Mouse (Mus musculus): Measurements from ENCODE around the gene Mcm3ap. TPM values are rescaled to one million over a fixed set of nuclear protein-coding genes. Genes with fewer than 3 reads are reported as not detected.
A peak's percentile ranks its signal among the peaks of the same experiment; 100 is the strongest.

Gene Mcm3ap
- total and polyA plus RNA-seq, 3 experiments: 14.7 to 24.9 (median 21.4) TPM

DNA sequence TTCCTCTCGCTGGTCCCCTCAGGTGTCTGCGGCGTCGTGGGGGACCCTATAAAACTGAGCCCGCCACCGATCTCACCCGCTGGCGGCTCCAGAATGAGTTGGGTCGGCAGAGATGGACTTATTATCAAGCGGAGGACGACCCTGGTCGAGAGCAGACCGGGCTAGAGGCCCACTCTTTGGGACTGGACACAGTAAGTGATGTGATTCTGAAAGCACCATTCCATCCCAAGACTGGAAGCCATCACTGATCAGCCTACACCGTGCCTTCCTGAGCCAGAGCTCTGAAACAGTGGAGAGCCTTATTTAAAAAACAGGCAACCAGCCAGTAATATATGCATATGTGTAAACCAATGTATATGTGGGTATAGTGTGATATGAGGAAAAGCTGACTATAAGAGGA, 63.1 kb downstream of the Mcm3ap start:
- intact Hi-C loops (cut with DNase I): loop anchor here (5.0 kb wide), 1 partner anchor 65 kb away; the partner anchor contains the start of genes Mcm3ap and Ybey
- no peaks in the 10 kb centered on the region for H3K36me3 ChIP-seq (ENCODE audit: control insufficient read depth, insufficient read depth, low read length)
- 4% methylated on average over 14 of the region's 14 CpGs for WGBS
- H3K27me3 ChIP-seq (ENCODE audit: control insufficient read depth, insufficient read depth, low read length): no peaks in the 10 kb centered on the region
- H3K27ac ChIP-seq: peak overlapping the region; percentile 56
- DNase-seq: no peak
- H3K4me3 ChIP-seq: peak overlapping the region; percentile 68
- TF ChIP-seq CTCF (IDR thresholded peaks at IDR 0.05): no peak
- no peak for TF ChIP-seq POLR2A (IDR thresholded peaks at IDR 0.05; ENCODE audit: insufficient read depth, low read depth, low read length)
- TF ChIP-seq EP300 (IDR thresholded peaks at IDR 0.05; ENCODE audit: insufficient read depth, low read depth, low read length): no peak
- H3K4me1 ChIP-seq (ENCODE audit: control insufficient read depth, insufficient read depth, low read length): peaks cover 5% of the 10 kb centered on the region
- H3K79me2 ChIP-seq (replicated peaks; ENCODE audit: control insufficient read depth, insufficient read depth, low read length): no peaks in the 10 kb centered on the region
- H3K9ac ChIP-seq (ENCODE audit: low read depth, low read length): peak overlapping the region; percentile 75

DNA sequence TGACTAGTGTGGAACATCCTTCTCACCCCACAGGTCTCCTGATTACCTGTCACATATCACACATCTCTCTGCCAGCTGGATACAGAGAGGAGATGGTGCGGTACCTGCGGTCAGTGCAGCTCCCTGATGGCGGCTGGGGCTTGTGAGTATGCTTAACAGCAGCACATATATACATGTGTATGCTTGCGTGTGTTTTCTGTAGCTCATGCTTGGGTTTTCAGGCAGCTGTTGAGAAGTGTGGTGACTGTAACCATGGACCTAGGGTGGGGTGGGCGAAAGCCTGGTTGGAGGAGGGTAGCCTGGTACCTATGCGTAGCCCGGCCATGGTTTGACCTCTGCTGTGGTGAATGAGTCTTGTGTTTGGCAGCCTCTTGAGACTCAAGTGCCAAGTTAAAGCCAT, 66.8 kb downstream of the Mcm3ap start:
- no peak overlapping the region for H3K27ac ChIP-seq
- H3K9ac ChIP-seq (ENCODE audit: low read depth, low read length): no peak overlapping the region
- intact Hi-C loops (cut with DNase I): no loop called here
- peak in 1 of 2 experiments; percentile 11 for DNase-seq
- whole genome bisulfite sequencing: 94% methylated on average over 7 of the region's 7 CpGs
- H3K4me1 ChIP-seq (ENCODE audit: control insufficient read depth, insufficient read depth, low read length): peaks cover 3% of the 10 kb centered on the region
- no peak for TF ChIP-seq POLR2A (IDR thresholded peaks at IDR 0.05; ENCODE audit: insufficient read depth, low read depth, low read length)
- TF ChIP-seq CTCF (IDR thresholded peaks at IDR 0.05): no peak
- TF ChIP-seq EP300 (IDR thresholded peaks at IDR 0.05; ENCODE audit: insufficient read depth, low read depth, low read length): no peak
- H3K4me3 ChIP-seq: no peak overlapping the region
- H3K36me3 ChIP-seq (ENCODE audit: control insufficient read depth, insufficient read depth, low read length): no peaks in the 10 kb centered on the region
- no peaks in the 10 kb centered on the region for H3K79me2 ChIP-seq (replicated peaks; ENCODE audit: control insufficient read depth, insufficient read depth, low read length)
- no peaks in the 10 kb centered on the region for H3K27me3 ChIP-seq (ENCODE audit: control insufficient read depth, insufficient read depth, low read length)

DNA sequence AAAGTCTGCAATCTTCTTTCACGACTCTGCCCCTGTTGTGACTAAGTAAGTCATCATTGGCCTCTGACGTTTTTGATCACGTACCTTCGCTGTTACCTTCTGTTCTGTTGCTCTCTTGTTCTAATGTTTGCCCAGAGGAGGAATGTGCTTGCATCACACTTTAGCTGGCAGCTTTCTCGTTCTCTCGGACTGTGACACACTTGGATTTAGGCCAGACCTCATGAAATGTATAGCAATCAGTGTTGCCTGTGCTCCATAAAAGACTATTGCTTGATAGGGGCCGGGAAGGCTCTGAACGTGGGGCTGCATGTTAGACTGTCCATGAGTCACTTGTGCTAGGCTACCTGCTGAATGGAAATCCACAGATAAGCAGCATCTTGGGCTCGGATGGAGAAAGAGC, 68.9 kb downstream of the Mcm3ap start:
- 61% methylated on average over 9 of the region's 9 CpGs for WGBS
- H3K9ac ChIP-seq (ENCODE audit: low read depth, low read length): no peak overlapping the region

DNA sequence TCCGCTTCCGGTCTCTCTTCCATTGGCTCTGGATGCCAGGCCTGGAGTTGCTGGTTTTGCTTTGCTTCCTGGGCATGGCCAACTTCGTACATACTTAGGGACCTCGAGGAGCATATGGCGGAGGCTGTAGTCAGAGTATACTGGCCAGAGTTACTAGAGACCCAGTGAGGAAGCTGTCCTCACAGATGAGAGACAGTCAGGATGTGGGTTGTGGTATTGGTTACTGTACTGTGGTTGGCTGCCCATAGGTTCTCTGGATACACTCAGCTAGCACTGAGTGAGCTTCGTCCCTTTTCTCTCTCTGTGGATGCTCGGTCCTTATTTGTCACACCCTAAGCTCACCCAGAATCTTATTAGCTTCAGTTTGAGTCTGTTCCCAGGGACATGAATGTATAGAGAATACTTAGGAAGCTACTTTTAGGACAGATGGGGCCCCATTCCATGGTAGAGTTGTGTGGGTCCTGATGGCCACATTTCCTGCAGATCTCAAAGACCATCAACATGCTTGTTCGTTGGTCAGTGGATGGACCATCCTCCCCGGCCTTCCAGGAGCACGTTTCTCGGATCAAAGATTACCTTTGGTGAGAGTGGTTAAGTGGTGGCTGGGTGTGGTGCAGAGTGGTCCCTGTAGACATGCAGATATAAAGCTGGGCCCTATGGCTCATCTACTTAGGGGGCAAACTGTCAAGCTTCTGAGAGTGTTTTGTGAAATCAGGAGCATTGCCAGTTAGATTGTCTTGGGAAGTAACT, 72.8 kb downstream of the Mcm3ap start:
- Histone ChIP-seq H3K27ac (no peak overlapping the region), H3K36me3 (ENCODE audit: control insufficient read depth, insufficient read depth, low read length) (no peaks in the 10 kb centered on the region), H3K79me2 (replicated peaks; ENCODE audit: control insufficient read depth, insufficient read depth, low read length) (no peaks in the 10 kb centered on the region), H3K27me3 (ENCODE audit: control insufficient read depth, insufficient read depth, low read length) (no peaks in the 10 kb centered on the region), H3K4me1 (ENCODE audit: control insufficient read depth, insufficient read depth, low read length) (no peaks in the 10 kb centered on the region), H3K9ac (ENCODE audit: low read depth, low read length) (no peak overlapping the region), H3K4me3 (no peak overlapping the region)
- intact Hi-C loops (cut with DNase I): no loop called here
- TF ChIP-seq EP300 (IDR thresholded peaks at IDR 0.05; ENCODE audit: insufficient read depth, low read depth, low read length) (no peak), CTCF (IDR thresholded peaks at IDR 0.05) (no peak), POLR2A (IDR thresholded peaks at IDR 0.05; ENCODE audit: insufficient read depth, low read depth, low read length) (no peak)
- DNase-seq: peak in 1 of 2 experiments; percentile 5
- 87% methylated on average over 11 of the region's 11 CpGs for WGBS

More for the DNA sequence above, 68.9 kb downstream of the Mcm3ap start:
- H3K4me3 ChIP-seq: no peak overlapping the region
- peak in 1 of 2 experiments; percentile 6 for DNase-seq
- no peaks in the 10 kb centered on the region for H3K36me3 ChIP-seq (ENCODE audit: control insufficient read depth, insufficient read depth, low read length)
- TF ChIP-seq CTCF (IDR thresholded peaks at IDR 0.05): no peak
- H3K4me1 ChIP-seq (ENCODE audit: control insufficient read depth, insufficient read depth, low read length): no peaks in the 10 kb centered on the region
- intact Hi-C loops (cut with DNase I): no loop called here
- H3K79me2 ChIP-seq (replicated peaks; ENCODE audit: control insufficient read depth, insufficient read depth, low read length): no peaks in the 10 kb centered on the region
- H3K27me3 ChIP-seq (ENCODE audit: control insufficient read depth, insufficient read depth, low read length): no peaks in the 10 kb centered on the region
- H3K27ac ChIP-seq: no peak overlapping the region

DNA sequence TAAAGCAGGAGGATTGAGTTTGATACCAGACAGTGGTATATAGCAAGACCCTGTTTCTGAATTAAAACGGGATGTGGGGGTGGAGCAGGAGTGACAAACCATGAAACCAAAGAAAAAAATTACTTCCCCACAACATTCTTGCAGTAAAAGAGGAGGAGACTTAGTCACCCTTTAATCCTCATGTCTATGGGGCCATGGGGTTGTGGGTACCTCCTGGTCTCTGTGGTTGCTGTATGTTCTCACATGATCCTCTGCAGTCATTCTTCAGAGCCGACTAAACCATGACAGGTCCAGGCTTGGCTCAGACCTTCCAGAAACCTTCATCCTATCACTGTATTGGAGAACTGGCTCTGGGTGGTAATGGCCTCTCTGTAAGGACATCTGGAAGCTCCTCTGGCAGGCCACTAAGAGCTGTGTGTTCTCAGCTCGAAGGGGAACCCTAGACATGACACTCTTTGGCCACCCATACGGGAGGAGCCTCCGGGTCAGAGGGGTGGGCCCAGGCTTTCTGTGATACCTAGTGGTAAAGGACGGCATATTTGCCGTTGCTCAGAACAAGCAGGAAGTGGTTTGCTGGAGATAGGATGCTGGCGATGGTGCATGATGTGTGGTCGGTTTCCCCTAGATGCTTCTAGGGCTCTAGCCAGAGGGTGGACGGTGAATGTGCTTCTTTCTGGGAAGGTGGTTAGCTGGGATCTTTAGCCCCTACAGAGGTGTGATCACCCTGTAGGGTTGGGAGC, 74.1 kb downstream of the Mcm3ap start:
- Histone ChIP-seq H3K4me3 (no peak overlapping the region), H3K27ac (no peak overlapping the region), H3K79me2 (replicated peaks; ENCODE audit: control insufficient read depth, insufficient read depth, low read length) (no peaks in the 10 kb centered on the region), H3K9ac (ENCODE audit: low read depth, low read length) (no peak overlapping the region), H3K27me3 (ENCODE audit: control insufficient read depth, insufficient read depth, low read length) (no peaks in the 10 kb centered on the region), H3K4me1 (ENCODE audit: control insufficient read depth, insufficient read depth, low read length) (no peaks in the 10 kb centered on the region), H3K36me3 (ENCODE audit: control insufficient read depth, insufficient read depth, low read length) (no peaks in the 10 kb centered on the region)
- WGBS: 72% methylated on average over 10 of the region's 10 CpGs
- TF ChIP-seq POLR2A (IDR thresholded peaks at IDR 0.05; ENCODE audit: insufficient read depth, low read depth, low read length) (no peak), CTCF (IDR thresholded peaks at IDR 0.05) (no peak), EP300 (IDR thresholded peaks at IDR 0.05; ENCODE audit: insufficient read depth, low read depth, low read length) (no peak)
- peak in 1 of 2 experiments; percentile 11 for DNase-seq
- intact Hi-C loops (cut with DNase I): no loop called here

DNA sequence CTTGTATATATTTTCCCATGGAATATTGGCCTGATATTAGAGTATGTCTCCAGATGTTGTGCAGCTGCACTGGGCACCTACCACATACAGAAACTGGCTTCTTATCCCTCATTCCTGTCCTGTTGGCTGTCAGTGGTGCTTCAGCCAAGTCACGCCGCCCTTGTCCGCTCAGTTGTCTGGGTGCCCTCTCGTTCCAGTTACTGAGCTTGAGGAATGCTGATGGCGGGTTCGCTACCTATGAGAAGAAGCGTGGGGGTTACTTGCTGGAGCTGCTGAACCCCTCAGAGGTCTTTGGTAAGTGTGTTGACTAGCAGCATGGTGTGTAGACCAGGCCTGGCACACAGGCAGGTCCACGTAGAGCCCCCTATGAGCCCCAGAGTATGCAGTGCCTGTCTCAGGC, 77.8 kb downstream of the Mcm3ap start:
- no peak overlapping the region for H3K27ac ChIP-seq
- H3K36me3 ChIP-seq (ENCODE audit: control insufficient read depth, insufficient read depth, low read length): no peaks in the 10 kb centered on the region
- no peak for DNase-seq
- no peaks in the 10 kb centered on the region for H3K27me3 ChIP-seq (ENCODE audit: control insufficient read depth, insufficient read depth, low read length)
- no peak overlapping the region for H3K4me3 ChIP-seq
- no peak overlapping the region for H3K9ac ChIP-seq (ENCODE audit: low read depth, low read length)
- H3K4me1 ChIP-seq (ENCODE audit: control insufficient read depth, insufficient read depth, low read length): no peaks in the 10 kb centered on the region
- TF ChIP-seq CTCF (IDR thresholded peaks at IDR 0.05) (no peak), POLR2A (IDR thresholded peaks at IDR 0.05; ENCODE audit: insufficient read depth, low read depth, low read length) (no peak), EP300 (IDR thresholded peaks at IDR 0.05; ENCODE audit: insufficient read depth, low read depth, low read length) (no peak)
- intact Hi-C loops (cut with DNase I): no loop called here
- no peaks in the 10 kb centered on the region for H3K79me2 ChIP-seq (replicated peaks; ENCODE audit: control insufficient read depth, insufficient read depth, low read length)
- 89% methylated on average over 8 of the region's 8 CpGs for WGBS

Data from heart, adult 2 months (tissue).